Mouse (Mus musculus): ENCODE data around the gene Dvl2.
"Not testable (repeated sequence)": the region's sequence is repeated elsewhere in the genome, so short reads cannot be mapped to it uniquely, and the experiment has no call there.

The Dvl2 gene

GRCm38 (mm10) chr11:70010033-70010432 is 9.6 kb downstream of the Dvl2 start:
- no peak for DNase-seq (ENCODE audit: low read depth, low spot score)

DNA sequence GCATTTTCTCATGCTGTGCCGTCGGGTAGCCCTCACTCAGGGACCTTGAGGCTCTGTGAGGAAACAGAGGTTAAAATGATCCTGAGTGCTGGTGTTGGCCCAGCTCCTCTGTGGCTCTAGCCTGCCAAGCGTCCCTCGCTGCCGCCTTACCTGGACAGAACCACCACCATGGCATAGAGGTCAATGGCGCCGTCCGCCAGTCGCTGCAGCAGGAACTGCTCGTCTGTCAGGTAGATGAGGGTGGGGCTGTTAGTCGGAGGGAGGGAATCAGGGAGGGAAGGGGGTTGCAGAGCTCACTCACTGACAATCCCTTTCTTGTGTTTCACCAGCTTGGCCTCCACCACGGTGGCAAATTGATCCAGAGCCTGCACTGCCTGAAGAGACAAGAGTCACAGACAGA is 10.2 kb downstream of the Dvl2 start:
- DNase-seq (ENCODE audit: low read depth, low spot score), result no peak

DNA sequence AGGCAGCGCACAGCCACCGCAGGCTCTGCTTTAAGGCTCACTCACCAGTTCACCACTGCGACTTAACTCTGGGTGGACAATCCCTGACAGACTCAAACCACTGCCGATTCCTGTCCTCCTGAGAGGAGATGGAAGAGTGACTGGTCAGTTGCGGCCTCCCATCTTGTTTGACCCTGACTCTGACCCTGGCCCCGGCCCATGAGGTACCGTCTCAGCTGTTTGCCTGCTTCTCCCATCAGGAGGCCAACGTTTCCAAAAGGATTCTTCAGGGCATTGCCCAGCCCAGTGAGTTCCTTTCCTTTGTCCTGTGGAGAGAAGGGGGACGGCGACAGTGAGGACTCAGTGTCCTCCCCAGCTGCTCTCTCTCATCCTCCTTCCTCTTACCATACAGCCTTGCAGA is 10.6 kb downstream of the Dvl2 start:
- DNase-seq (ENCODE audit: low read depth, low spot score), result no peak

DNA sequence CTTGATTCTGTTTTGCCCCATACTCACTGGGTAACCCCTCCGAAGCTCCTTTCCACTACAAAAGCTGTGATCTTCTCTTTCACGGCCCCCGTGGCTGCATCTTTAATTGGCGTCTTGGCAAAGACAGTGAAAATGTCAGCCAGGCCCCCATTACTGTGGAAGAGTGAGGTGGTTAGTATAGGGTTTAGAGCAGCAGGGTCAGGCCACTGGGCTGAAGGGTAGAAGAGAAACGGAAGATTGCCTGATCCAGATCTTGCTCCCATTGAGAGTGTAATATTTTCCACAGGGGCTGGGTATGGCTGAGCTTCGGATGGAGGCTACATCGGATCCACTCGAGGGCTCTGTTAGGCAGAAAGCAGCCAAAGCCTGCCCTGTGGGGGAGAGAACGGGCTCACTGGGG is 12.5 kb downstream of the Dvl2 start:
- no peak for DNase-seq (ENCODE audit: low read depth, low spot score)

DNA sequence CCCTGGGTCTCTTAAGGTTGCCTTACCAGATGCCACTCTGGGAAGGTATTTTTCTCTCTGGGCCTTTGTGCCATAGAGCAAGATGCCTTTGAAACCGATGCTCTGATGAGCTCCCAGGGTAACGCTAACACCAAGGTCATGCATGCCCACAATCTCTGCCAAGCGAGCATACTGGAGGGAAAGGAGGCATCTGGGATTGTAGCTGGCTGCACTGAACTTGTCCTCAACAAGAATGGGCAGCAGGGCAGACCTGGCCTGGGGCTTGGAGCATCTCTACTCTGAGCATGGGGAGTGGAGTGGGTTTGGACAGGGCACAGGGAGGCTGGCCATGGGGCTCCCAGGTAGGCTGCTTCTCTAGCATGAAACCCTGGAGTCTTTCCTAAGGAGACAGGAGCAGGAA is 13.0 kb downstream of the Dvl2 start:
- no peak for DNase-seq (ENCODE audit: low read depth, low spot score)

GRCm38 (mm10) chr11:70014051-70014450 is 13.7 kb downstream of the Dvl2 start:
- DNase-seq (ENCODE audit: low read depth, low spot score), result no peak

DNA sequence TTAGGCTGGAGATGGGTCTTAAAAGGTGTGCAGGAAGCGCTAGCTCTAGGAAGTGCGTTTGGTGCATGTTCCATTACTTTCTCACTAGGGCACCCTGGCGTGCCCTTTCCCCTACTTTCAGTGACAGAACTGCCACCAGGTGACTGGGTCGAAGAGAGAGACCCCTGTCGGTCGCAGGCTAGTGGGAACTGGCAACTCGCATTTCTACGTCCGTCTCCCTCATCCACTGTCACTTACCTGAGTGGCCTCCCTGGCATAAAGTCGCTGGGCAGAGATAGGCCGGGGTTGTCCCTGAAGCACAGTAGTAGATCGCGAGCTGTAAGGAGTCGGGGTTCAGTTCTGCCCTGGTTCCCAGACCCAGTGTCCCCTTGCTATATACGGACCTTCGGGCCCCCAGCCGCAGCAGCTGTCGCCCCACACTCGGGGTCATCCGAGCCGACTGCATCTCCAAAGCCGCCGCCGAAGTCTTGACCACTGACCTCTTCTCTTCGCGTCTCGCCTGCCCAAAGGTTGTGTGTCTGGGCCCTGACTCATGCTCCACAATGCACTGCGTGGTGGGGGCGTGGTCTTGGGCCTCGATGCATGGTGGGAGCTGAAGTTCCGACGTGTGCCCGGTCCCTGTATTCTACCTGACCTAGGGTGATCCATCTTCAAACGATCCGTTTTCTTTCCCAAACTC is 14.6 kb downstream of the Dvl2 start, which contains the start of gene Acadvl:
Gene Acadvl (minus strand): TSS at position 532 of the 679 bp plus-strand sequence.
- DNase-seq (ENCODE audit: low read depth, low spot score), result peak; percentile 89

DNA sequence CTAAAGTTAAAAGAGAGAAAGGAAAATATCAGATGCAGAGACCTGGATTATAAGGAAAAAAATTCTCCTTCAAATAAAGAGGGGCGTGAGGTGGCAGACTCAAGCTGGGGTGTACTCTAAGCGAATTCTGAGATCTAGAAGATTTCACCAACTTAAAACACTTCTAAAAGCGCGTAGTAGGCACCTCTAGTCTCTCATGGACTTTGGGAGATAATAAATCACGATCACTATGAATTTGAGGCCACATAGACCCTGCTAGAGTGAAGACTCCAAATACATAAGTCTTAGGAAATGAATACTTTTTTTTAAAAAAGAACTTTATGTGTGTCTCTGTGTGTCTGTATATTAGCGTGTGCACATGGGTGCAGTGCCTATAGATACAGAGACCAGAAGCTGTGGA is 15.3 kb downstream of the Dvl2 start:
- DNase-seq (ENCODE audit: low read depth, low spot score), result no peak

DNA sequence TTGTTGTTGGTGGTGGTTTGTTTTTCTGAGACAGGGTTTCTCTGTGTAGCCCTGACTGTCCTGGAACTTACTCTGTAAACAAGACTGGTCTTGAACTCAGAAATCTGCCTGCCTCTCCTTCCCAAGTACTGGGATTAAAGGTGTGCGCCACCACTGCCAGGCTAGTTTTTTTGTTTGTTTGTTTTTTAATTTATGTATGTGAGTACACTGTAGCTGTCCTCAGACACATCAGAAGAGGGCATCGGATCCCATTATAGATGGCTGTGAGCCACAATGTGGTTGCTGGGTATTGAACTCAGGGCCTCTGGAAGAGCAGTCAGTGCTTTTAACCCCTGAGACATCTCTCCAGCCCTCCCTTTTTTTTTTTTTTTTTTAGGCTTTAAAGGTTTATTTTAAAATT is 15.8 kb downstream of the Dvl2 start:
- DNase-seq (ENCODE audit: low read depth, low spot score), result not testable (repeated sequence)

- DNase-seq (ENCODE audit: low read depth, low spot score), result no peak
These were observed 16.3 kb downstream of the Dvl2 start, which contains the start of gene Dlg4 for GRCm38 (mm10) chr11:70016669-70017068. Gene Dlg4 (plus strand): TSS chr11:70016942.

DNA sequence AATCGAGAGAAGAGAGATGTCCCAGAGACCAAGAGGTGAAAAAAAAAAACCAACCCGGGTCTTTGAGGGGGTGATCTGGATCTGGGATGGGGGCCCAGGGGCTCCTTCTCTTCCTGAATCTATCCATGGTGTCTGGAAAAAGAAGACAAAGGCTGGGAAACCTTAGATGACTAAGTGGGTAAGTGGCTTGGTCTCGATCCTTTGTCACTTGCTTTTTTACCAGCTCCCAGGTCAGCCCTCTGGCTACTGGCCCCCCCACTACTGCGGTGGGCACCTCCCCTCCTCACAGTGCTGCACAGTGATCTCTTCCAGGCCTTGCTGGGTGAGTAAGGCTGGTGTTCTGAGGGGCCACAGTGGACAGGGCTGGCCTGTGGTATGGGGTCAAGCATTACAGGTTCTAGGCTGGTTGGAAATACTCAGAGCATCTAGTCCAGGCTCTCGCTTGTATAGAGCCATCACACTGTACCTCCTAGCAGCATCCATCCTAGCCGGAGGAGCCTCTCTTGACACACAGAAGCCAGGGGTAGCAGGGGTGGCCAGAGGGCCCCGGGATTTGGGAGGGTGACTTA is 16.9 kb downstream of the Dvl2 start:
- no peak for DNase-seq (ENCODE audit: low read depth, low spot score)

DNA sequence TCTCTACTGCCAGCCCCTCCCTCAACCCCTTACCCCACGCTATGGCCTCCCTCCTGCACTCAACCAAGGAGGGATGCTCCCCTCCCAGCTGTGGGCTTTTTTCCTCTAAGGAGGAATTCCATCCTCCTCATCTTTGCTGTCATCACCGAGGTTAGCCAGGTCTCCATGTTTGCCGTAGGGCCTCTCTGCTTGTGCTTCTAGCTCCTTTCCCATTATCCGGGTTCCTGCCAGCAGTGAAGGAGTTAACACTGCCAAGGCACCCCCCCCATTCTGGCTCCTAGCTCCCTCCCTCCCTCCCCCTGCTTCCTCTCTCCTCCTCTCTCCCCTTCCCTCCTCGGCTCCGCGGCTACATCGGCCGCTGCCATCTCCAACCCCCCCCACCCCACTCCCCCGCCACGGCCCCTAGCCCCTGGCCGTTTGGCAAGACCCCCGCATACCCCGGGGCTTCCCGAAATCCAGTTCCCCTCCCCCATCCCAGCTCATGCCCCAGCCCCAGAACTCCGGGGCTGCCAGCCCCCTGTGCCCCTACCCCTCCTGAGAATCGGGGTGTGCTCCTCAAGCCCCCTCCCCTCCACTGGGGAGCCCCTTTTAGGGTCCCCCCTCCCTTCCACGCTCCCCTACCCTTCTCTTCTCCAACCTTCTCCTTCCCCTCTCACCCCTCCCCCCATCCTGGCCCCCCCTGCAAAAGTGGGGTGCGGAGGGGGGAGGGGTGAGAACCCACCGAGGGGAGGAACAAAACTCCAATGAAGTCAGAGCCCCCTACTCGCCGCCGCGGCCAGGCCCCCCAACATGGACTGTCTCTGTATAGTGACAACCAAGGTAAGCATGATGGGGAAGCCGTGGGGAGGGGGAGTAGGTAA is 18.0 kb downstream of the Dvl2 start:
- DNase-seq (ENCODE audit: low read depth, low spot score), result peak; percentile 35

- DNase-seq (ENCODE audit: low read depth, low spot score), result no peak
These were observed 19.2 kb downstream of the Dvl2 start for GRCm38 (mm10) chr11:70019495-70020021.

GRCm38 (mm10) chr11:70020022-70020631 is 19.7 kb downstream of the Dvl2 start:
- no peak for DNase-seq (ENCODE audit: low read depth, low spot score)

- DNase-seq (ENCODE audit: low read depth, low spot score), result peak; percentile 91
These were observed 20.4 kb downstream of the Dvl2 start for GRCm38 (mm10) chr11:70020731-70021263.

GRCm38 (mm10) chr11:70021264-70022132 is 21.1 kb downstream of the Dvl2 start:
- DNase-seq (ENCODE audit: low read depth, low spot score), result peak; percentile 99

DNA sequence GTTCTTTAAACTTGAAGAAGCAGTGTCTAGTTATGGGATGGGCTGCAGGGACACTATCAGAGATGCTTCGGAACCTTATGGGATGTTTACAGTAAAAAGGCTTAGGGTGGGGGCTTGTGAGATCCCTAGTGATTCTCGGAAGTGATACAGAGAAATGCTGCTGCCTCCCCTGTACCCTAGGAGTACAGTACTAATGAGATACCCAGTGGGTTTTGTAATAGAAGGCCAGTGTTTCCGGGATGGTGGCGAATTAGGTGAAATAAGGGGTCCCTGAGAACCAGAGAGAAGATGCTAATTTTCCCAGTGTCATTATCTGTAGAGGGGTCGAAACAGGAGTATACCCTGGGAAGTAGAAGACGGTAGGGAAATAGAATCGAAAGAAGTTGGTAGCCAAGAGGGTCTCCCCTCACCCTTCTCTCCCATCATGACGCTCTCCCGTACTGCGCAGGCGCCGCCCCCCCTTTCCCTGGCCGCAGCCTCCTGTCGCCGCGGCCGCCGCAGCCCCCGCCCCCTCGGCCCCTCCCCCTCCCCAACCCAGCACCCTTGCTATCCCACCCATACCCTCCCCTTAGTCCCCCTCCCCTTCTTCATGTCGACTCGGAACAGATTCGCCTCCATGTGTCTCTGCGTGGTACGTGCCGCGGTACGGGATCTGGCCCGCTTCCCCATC is 23.2 kb downstream of the Dvl2 start:
- DNase-seq (ENCODE audit: low read depth, low spot score), result no peak

DNA sequence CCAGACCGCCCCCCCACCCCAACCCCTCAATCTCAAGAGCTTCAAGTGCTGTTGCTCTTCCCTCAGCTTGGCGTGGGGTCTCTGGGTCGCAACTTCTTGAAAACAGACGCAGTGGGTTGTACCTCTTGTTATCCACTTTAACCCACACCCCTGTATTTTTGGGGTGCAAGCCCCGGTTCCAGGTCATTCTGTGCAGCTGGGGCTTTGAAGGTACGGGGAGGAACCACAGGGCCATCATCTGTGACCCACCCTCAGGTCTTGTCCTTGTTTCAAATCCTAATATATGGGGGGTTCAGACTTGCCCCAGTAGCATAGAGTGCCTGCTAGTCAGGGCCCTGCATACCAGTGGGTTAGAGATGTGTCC is 23.7 kb downstream of the Dvl2 start:
- DNase-seq (ENCODE audit: low read depth, low spot score), result no peak

- peak; percentile 91 for DNase-seq (ENCODE audit: low read depth, low spot score)
These were observed 26.3 kb downstream of the Dvl2 start for GRCm38 (mm10) chr11:70026689-70027088.

GRCm38 (mm10) chr11:70027397-70027796 is 27.0 kb downstream of the Dvl2 start:
- no peak for DNase-seq (ENCODE audit: low read depth, low spot score)

Data from R1 (cell line).